Mouse (Mus musculus) stomach, embryonic 14.5 days (tissue): Measurements from ENCODE around the gene Jun. TPM values are rescaled to one million over a fixed set of nuclear protein-coding genes. Genes with fewer than 3 reads are reported as not detected.
A peak's percentile ranks its signal among the peaks of the same experiment; 100 is the strongest.

Experiments
- ATAC-seq: fragments of 200-750 bp; cut with Nextera tagmentation; 2 replicates; pipeline ENCODE4 v1.8.0; 2017; ENCODE audit warnings: low read depth, moderate TSS enrichment; ENCODE audit not compliant: insufficient number of reproducible peaks, insufficient read depth, low FRiP score
- H3K27ac ChIP-seq: fragments of 300-500 bp; sonication (generic); 2 replicates; pipeline ENCODE4 v1.5.1; 2014; ENCODE audit warnings: mild to moderate bottlenecking, low read length, moderate library complexity, mixed read lengths
- H3K27me3 ChIP-seq: fragments of 300-500 bp; sonication (generic); 2 replicates; pipeline ENCODE4 v1.6.1; 2014; ENCODE audit warnings: low read length, control low read depth, mixed read lengths; ENCODE audit not compliant: control insufficient read depth, insufficient read depth
- H3K36me3 ChIP-seq: fragments of 300-500 bp; sonication (generic); 2 replicates; pipeline ENCODE4 v1.6.1; 2014; ENCODE audit warnings: mild to moderate bottlenecking, control low read depth, low read length, moderate library complexity, mixed read lengths; ENCODE audit not compliant: control insufficient read depth, insufficient read depth
- H3K4me1 ChIP-seq: fragments of 300-500 bp; sonication (generic); 2 replicates; pipeline ENCODE4 v1.6.1; 2014; ENCODE audit warnings: low read length, control low read depth, mixed read lengths; ENCODE audit not compliant: control insufficient read depth, insufficient read depth
- H3K4me2 ChIP-seq: fragments of 300-500 bp; sonication (generic); replicated peaks from 2 replicates; pipeline ENCODE4 v1.6.1; 2014; ENCODE audit warnings: low read depth, low read length, control low read depth
- H3K4me3 ChIP-seq: fragments of 300-500 bp; sonication (generic); 2 replicates; pipeline ENCODE4 v1.5.1; 2014; ENCODE audit warnings: low read depth, low read length, control low read depth
- H3K9ac ChIP-seq: fragments of 300-500 bp; sonication (generic); replicated peaks from 2 replicates; pipeline ENCODE4 v1.6.1; 2014; ENCODE audit warnings: low read depth, mild to moderate bottlenecking, control low read depth, low read length, moderate library complexity, mixed read lengths
- H3K9me3 ChIP-seq: fragments of 300-500 bp; sonication (generic); 2 replicates; pipeline ENCODE4 v1.6.1; 2016; ENCODE audit warnings: low read depth, low read length, control low read depth; ENCODE audit not compliant: control insufficient read depth
- WGBS: fragments of 180-500 bp; shearing (Covaris S2); extraction: QIAGEN DNeasy Blood & Tissue Kit; methylation state at CpG from one replicate; pipeline ENCODE4 v1.1.7; 2014; 5-methylcytosine and 5-hydroxymethylcytosine counted together
- polyA plus RNA-seq: library from polyadenylated mRNA; unstranded; fragments of >200 nt; fragmentation: Nextera tagmentation; extraction: Ambion mirVana; gene quantifications from 2 replicates; pipeline ENCODE4 v1.2.1, GENCODE M21; 2014

The Jun gene
- 55.1 and 62.7 TPM in 2 replicates for polyA plus RNA-seq

GRCm38 (mm10) chr4:95052025-95052899 is at the start of gene Jun:
Gene Jun, minus strand, starts transcription at chr4:95052222.
- Histone ChIP-seq H3K27me3 (no peaks in the 10 kb centered on the region), H3K4me2 (peak within 1 kb of the TSS; percentile 76), H3K27ac (peak within 1 kb of the TSS; percentile 100), H3K9ac (peak within 1 kb of the TSS; percentile 98), H3K4me1 (peaks cover 28% of the 10 kb centered on the region), H3K36me3 (no peaks in the 10 kb centered on the region), H3K4me3 (peak within 1 kb of the TSS; percentile 97), H3K9me3 (no peaks in the 10 kb centered on the region)
- ATAC-seq, result peak; percentile 93
- WGBS, result under 1% methylated on average over 65 of the region's 68 CpGs

DNA sequence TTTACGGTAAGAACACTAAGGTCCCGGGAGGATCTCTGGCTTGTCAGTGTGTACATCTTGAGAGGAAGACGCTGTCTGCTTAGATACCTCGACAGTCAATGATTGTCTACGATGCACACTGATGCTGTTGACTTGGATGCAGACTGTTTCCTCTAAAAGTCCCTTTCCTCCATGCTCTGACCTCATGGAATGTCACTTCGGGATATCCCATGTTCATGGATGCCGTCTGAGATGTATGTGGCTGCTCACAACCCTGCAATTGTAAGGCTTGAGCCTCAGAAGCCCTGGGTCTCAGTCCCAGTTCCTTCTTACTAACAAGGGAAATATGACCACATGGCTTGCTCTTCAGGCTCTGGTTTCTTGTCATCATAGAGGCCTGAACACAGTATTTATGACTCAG is 49.7 kb upstream of the Jun start:
- H3K9ac ChIP-seq, result no peak overlapping the region
- no peaks in the 10 kb centered on the region for H3K27me3 ChIP-seq
- 93% methylated on average over 7 of the region's 7 CpGs for WGBS
- H3K4me1 ChIP-seq, result 0 out of 2 replicates have a peak, but pooled peaks cover 7% of the 10 kb centered on the region
- ATAC-seq, result no peak
- H3K4me3 ChIP-seq, result no peak overlapping the region
- no peak overlapping the region for H3K27ac ChIP-seq
- peaks cover 6% of the 10 kb centered on the region; the same call in 1 of the 2 replicates for H3K9me3 ChIP-seq
- H3K4me2 ChIP-seq, result no peak overlapping the region
- no peaks in the 10 kb centered on the region for H3K36me3 ChIP-seq

DNA sequence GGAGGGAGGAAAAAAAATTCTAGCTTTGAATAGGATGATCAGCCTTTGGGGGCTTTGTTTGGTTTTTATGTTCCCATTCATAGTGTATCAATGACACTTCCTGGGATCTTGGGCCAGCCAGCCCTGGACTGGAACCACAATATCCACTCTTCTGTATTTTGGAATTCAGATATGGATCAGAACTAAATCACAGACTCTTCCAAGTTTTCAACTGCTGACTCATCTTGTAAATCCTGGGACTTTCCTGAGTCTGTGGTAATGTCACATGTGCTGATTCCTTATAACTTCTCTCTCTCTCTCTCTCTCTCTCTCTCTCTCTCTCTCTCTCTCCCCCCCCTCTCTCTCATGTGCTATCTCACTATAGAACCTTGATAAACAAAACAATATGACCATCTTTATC is 48.7 kb upstream of the Jun start:
- H3K4me2 ChIP-seq, result no peak overlapping the region
- no peaks in the 10 kb centered on the region for H3K36me3 ChIP-seq
- no peak for ATAC-seq
- no peak overlapping the region for H3K27ac ChIP-seq
- H3K27me3 ChIP-seq, result no peaks in the 10 kb centered on the region
- H3K9me3 ChIP-seq, result peaks cover 6% of the 10 kb centered on the region; the same call in 1 of the 2 replicates
- H3K9ac ChIP-seq, result no peak overlapping the region
- H3K4me3 ChIP-seq, result no peak overlapping the region
- H3K4me1 ChIP-seq, result 0 out of 2 replicates have a peak, but pooled peaks cover 3% of the 10 kb centered on the region

DNA sequence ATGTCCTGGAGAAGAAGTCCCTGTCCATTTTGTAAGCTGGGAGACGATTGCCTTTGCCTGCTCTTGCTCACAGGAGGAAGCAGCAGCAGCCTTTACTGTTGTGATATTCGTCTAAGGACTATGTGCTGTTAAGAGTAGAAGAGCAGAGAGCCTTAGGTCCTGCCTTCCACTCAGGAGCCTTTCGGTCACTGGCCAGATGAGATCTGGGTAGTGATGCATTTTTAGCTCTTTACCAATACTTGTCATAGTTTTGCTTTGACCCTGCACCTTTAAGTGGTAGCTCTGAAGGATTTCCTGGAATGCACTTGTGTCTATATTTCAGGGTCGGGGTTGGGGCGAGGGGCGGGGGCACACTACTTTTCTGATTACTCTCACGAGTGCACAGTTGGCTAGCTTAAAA is 47.4 kb upstream of the Jun start:
- H3K9ac ChIP-seq, result no peak overlapping the region
- WGBS, result 42% methylated on average over 7 of the region's 7 CpGs
- ATAC-seq, result no peak
- H3K36me3 ChIP-seq, result no peaks in the 10 kb centered on the region
- H3K27me3 ChIP-seq, result no peaks in the 10 kb centered on the region
- peaks cover 6% of the 10 kb centered on the region; the same call in 1 of the 2 replicates for H3K9me3 ChIP-seq
- no peak overlapping the region for H3K4me3 ChIP-seq
- no peak overlapping the region for H3K4me2 ChIP-seq
- H3K27ac ChIP-seq, result no peak overlapping the region
- H3K4me1 ChIP-seq, result no peaks in the 10 kb centered on the region

- Histone ChIP-seq H3K4me2 (no peak overlapping the region), H3K27ac (no peak overlapping the region), H3K36me3 (no peaks in the 10 kb centered on the region), H3K9ac (no peak overlapping the region), H3K27me3 (no peaks in the 10 kb centered on the region), H3K4me1 (0 out of 2 replicates have a peak, but pooled peaks cover 2% of the 10 kb centered on the region), H3K4me3 (no peak overlapping the region), H3K9me3 (peaks cover 6% of the 10 kb centered on the region; the same call in 1 of the 2 replicates)
- 73% methylated on average over 5 of the region's 5 CpGs for WGBS
- no peak for ATAC-seq
These were observed 46.7 kb upstream of the Jun start for GRCm38 (mm10) chr4:95098722-95099097.

DNA sequence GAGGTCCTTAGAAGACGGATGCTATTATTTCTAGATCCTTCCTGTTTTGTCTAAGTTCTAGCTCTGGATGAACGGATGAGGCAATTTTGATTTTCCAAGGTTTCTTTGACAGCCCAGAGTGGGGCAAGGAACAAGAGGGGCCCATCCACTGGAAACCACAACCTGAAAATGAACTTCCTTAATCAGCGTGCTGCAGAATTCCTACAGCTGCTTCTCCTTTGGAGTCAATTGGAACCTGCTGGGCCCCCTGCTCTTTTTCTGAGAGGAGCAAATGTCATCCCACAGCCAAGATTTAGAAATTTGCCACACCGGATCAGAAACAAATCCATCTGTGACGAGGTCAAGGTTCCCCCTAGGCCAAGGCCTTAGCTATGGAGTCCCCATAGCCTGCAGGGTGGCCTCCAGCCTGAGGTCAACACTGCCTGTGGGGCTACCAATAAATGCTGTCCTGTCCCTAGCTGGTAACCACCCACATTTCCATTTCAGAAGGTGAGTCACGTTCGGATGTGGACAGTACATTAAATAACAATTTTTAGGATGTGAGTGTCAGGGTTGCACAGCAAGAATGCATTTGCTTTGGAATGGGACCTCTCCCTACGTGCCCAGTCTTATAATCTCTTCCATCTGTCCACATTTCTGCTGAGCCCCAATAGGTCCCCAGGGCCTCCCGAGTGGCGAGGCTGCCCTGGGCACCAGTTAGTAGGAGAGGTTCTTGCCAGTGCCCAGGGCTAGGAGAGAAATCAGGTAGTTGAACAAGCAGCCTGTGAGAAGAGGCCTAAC is 46.1 kb upstream of the Jun start:
- H3K9me3 ChIP-seq, result peaks cover 6% of the 10 kb centered on the region; the same call in 1 of the 2 replicates
- no peak overlapping the region for H3K4me3 ChIP-seq
- H3K4me2 ChIP-seq, result no peak overlapping the region
- no peak overlapping the region for H3K27ac ChIP-seq
- H3K36me3 ChIP-seq, result no peaks in the 10 kb centered on the region
- 68% methylated on average over 10 of the region's 10 CpGs for WGBS
- no peak overlapping the region for H3K9ac ChIP-seq
- no peak for ATAC-seq
- no peaks in the 10 kb centered on the region for H3K27me3 ChIP-seq
- H3K4me1 ChIP-seq, result 0 out of 2 replicates have a peak, but pooled peaks cover 4% of the 10 kb centered on the region

GRCm38 (mm10) chr4:95096731-95097130 is 44.7 kb upstream of the Jun start:
- Histone ChIP-seq H3K27me3 (no peaks in the 10 kb centered on the region), H3K4me3 (no peak overlapping the region), H3K36me3 (no peaks in the 10 kb centered on the region), H3K27ac (peak overlapping the region; percentile 46; the same call in 1 of the 2 replicates), H3K4me2 (no peak overlapping the region), H3K9ac (no peak overlapping the region), H3K9me3 (peaks cover 3% of the 10 kb centered on the region; the same call in 1 of the 2 replicates), H3K4me1 (0 out of 2 replicates have a peak, but pooled peaks cover 4% of the 10 kb centered on the region)
- WGBS, result 35% methylated on average over 2 of the region's 2 CpGs
- no peak for ATAC-seq

- Histone ChIP-seq H3K36me3 (no peaks in the 10 kb centered on the region), H3K4me3 (no peak overlapping the region), H3K4me1 (0 out of 2 replicates have a peak, but pooled peaks cover 4% of the 10 kb centered on the region), H3K9ac (no peak overlapping the region), H3K9me3 (no peaks in the 10 kb centered on the region), H3K4me2 (no peak overlapping the region), H3K27me3 (no peaks in the 10 kb centered on the region), H3K27ac (no peak overlapping the region)
- WGBS, result 78% methylated on average over 6 of the region's 6 CpGs
- no peak for ATAC-seq
These were observed 43.9 kb upstream of the Jun start for GRCm38 (mm10) chr4:95095911-95096310.
